Mouse (Mus musculus) layer of hippocampus, adult 8-10 months (tissue): ENCODE data around the gene Gpc5. TPM values are rescaled to one million over a fixed set of nuclear protein-coding genes. Genes with fewer than 3 reads are reported as not detected.
"Not testable (repeated sequence)": the region's sequence is repeated elsewhere in the genome, so short reads cannot be mapped to it uniquely, and the experiment has no call there.

Experiments
- DNase-seq, 2 experiments: peaks; one replicate each; pipeline ENCODE4 v3.0.0; 2022; ENCODE audit warnings: low spot score in 2 of 2
- total RNA-seq, 4 experiments: library from RNA; stranded (reverse); gene quantifications; 2 replicates each; pipeline ENCODE4 v1.2.4; 2022

Gene Gpc5
- total RNA-seq = 10 to 100 TPM; 33.3 to 43.9 (median 38.7) TPM

GRCm38 (mm10) chr14:115092081-115092480 is at the start of gene Gpc5:
Gene Gpc5, plus strand, starts transcription at chr14:115092215.
- peak; percentile 77 to 84 for DNase-seq

GRCm38 (mm10) chr14:115042660-115043059 is 49.4 kb upstream of the Gpc5 start:
- no peak for DNase-seq

GRCm38 (mm10) chr14:115044016-115044415 is 48.0 kb upstream of the Gpc5 start:
- DNase-seq = no peak

GRCm38 (mm10) chr14:115045712-115046111 is 46.3 kb upstream of the Gpc5 start:
- no peak for DNase-seq

- DNase-seq = no peak
Measured at GRCm38 (mm10) chr14:115047316-115047715, 44.7 kb upstream of the Gpc5 start.

- no peak for DNase-seq
Measured at GRCm38 (mm10) chr14:115047990-115048862, 43.8 kb upstream of the Gpc5 start.

- DNase-seq = no peak
Measured at GRCm38 (mm10) chr14:115048863-115049566, 43.0 kb upstream of the Gpc5 start.

- no peak for DNase-seq
Measured at GRCm38 (mm10) chr14:115049831-115050230, 42.2 kb upstream of the Gpc5 start.

GRCm38 (mm10) chr14:115051106-115051760 is 40.8 kb upstream of the Gpc5 start:
- no peak for DNase-seq

GRCm38 (mm10) chr14:115052371-115052770 is 39.6 kb upstream of the Gpc5 start:
- DNase-seq = no peak

GRCm38 (mm10) chr14:115054252-115054651 is 37.8 kb upstream of the Gpc5 start:
- no peak for DNase-seq

GRCm38 (mm10) chr14:115057524-115057923 is 34.5 kb upstream of the Gpc5 start:
- no peak for DNase-seq

- DNase-seq = not testable (repeated sequence)
Measured at GRCm38 (mm10) chr14:115066164-115066563, 25.9 kb upstream of the Gpc5 start.

GRCm38 (mm10) chr14:115070534-115070933 is 21.5 kb upstream of the Gpc5 start:
- DNase-seq = peak; percentile 30 to 72

GRCm38 (mm10) chr14:115077340-115077739 is 14.7 kb upstream of the Gpc5 start:
- DNase-seq = no peak

GRCm38 (mm10) chr14:115078064-115078463 is 14.0 kb upstream of the Gpc5 start:
- DNase-seq = no peak

- DNase-seq = no peak
Measured at GRCm38 (mm10) chr14:115081728-115082502, 10.1 kb upstream of the Gpc5 start.

- DNase-seq = no peak
Measured at GRCm38 (mm10) chr14:115090516-115090915, 1.5 kb upstream of the Gpc5 start.

- DNase-seq = no peak
Measured at GRCm38 (mm10) chr14:115092510-115092909, 495 bp downstream of the Gpc5 start.

- no peak for DNase-seq
Measured at GRCm38 (mm10) chr14:115092952-115093351, 937 bp downstream of the Gpc5 start.

- no peak for DNase-seq
Measured at GRCm38 (mm10) chr14:115100617-115101299, 8.7 kb downstream of the Gpc5 start.
